Mouse (Mus musculus): Measurements from ENCODE around the gene Trarg1. TPM values are rescaled to one million over a fixed set of nuclear protein-coding genes. Genes with fewer than 3 reads are reported as not detected.
"Not testable (repeated sequence)": the region's sequence is repeated elsewhere in the genome, so short reads cannot be mapped to it uniquely, and the experiment has no call there.

The Trarg1 gene
- total RNA-seq (2017) = not detected in 3 replicates

DNA sequence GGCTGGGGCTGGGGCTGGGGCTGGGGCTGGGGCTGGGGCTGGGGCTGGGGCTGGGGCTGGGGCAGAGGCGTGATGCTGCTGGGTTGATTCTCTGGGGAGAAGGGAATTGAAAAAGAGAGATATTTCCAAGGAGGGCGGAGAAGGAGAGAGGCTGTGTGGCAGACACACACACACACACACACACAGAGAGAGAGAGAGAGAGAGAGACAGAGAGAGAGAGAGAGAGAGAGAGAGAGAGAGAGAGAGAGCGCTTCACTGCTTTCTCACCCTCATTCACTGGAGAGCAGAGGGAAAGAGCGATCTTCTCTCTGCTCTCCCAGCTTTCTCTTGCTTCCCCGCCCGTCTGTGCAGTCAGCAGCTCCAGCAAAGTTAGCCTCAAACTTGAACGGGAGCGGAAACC is at the start of gene Trarg1:
Trarg1 (plus strand) TSS at position 301 of the 400 bp plus-strand sequence.
- not testable (repeated sequence) for ATAC-seq (replicated peaks; ENCODE audit: insufficient number of reproducible peaks, low FRiP score, low TSS enrichment, poor library complexity, severe bottlenecking)

DNA sequence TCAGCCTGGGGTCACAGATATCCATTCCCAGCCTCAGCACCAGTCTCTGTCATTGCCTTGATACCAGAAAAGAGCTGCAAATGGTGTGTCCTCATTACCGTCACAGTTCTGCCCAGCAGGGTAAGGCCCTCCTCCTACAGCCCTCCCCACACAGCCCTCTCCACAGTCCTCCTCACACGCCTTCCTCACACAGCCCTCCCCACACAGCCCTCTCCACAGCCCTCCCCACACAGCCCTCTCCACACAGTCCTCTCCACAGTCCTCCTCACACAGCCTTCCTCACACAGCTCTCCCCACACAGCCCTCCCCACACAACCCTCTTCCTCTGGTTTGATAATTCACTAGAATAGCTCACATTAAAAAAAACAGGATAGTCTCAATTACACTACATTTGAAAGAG is 49.6 kb upstream of the Trarg1 start:
- 0 out of 2 replicates have a peak, but pooled peaks have one; percentile 5 for ATAC-seq (replicated peaks; ENCODE audit: insufficient number of reproducible peaks, low FRiP score, low TSS enrichment, poor library complexity, severe bottlenecking)

DNA sequence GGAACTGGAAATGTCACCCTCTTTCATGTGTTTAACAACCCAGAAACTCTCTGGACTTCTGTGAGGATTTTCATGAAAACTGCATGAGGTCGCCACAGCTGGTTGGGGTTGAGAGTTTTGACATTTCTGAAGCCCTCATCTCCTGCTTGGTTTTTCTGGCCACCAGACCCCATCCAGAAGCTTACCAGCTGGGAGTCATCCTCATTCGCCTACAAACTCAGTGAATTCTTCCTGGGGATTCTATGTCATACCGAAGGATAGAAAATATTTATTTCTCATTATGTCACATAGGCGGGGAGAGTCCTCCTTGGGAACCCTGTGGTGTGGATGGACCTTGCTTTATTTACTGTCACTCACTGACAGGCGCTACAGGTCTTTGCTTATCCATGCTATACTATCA is 49.1 kb upstream of the Trarg1 start:
- no peak for ATAC-seq (replicated peaks; ENCODE audit: insufficient number of reproducible peaks, low FRiP score, low TSS enrichment, poor library complexity, severe bottlenecking)

DNA sequence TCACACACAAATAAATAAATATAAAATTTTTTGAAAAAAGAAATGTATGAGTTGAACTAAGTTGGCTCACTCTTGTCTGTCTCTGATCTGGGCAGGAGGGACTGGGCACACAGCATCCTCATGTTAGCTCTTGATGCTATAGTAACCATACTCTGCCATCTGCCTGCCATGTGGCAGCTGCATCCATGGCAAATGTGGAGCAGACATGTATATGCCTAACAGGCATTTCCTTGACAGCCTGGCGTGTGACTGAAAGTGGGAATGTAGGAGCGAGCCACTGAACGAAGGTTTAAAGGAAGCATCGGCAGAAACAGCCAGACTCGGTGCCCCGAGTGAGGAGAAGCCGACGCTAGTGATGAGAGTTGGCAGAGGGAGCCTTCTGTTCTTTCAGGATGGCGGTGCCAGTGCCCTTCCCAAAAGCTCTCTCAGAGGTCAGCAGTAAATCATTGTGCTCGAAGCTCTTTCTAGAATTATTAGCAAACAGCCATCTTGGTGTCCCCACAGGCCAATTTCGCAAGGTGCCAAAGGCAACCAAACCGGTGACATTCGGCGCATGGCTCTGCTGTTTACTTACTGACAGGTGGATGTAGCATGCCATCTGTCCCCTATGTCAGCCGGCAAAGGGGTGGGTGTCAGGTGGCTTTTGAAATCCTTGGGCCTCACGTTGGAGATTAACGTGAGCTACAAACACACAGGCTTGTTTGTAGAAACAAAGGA is 40.2 kb upstream of the Trarg1 start:
- no peak for ATAC-seq (replicated peaks; ENCODE audit: insufficient number of reproducible peaks, low FRiP score, low TSS enrichment, poor library complexity, severe bottlenecking)

DNA sequence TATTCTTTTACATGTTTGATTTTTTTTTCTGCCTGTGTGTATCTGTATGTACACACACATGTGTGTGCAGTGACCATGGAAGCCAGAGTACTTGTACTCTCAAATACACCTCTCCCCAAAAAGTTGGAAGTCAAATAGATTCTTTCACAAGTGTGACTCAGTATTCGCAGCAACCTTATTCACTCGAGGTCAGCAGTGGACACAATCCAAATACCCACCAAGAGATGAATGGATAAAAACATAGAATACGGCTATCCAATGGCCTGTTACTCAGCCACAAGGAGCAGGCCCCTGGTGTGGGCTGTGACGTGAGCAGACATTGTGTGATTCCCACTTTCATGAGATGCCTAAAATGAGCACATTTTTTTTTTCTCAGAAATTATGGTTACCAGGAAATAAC is 39.4 kb upstream of the Trarg1 start:
- no peak for ATAC-seq (replicated peaks; ENCODE audit: insufficient number of reproducible peaks, low FRiP score, low TSS enrichment, poor library complexity, severe bottlenecking)

DNA sequence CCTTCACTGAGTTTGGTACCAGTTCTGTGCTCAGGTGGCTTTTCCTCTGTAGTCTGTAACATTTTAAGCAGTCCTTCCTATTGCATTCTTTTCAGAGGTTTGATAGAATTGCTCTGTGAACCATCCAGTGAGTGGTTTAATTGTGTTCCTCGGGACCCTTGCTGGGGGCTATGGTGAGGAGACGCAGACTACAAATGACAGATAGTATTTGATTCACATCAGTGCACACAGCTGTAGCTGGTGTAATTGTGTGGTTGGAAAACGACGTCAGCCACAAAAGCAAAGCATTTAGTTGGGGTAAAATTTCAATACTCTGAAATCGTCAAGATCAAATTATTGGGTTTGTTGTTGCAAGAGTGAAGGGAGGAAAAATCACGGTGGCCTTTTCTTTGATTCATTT is 35.4 kb upstream of the Trarg1 start:
- ATAC-seq (replicated peaks; ENCODE audit: insufficient number of reproducible peaks, low FRiP score, low TSS enrichment, poor library complexity, severe bottlenecking) = no peak

DNA sequence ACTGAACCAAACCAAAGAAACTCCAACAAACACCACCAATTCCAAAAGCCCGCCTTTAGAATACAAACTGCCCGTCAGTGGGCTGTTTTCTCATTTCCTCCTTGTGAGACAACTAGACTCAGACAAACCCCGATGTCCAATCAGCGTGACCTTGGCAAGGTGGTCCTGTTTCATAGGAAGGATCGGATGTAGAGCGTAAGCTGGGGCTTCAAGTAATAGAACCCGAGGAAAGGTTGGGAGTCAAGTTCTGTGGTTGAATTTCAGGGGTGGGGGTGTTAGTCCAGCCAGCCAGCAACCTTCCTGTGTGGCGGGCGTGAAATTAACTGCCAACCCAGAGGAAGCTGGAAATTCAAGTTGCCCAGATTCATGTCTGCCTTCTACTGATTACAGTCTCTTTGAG is 34.6 kb upstream of the Trarg1 start:
- ATAC-seq (replicated peaks; ENCODE audit: insufficient number of reproducible peaks, low FRiP score, low TSS enrichment, poor library complexity, severe bottlenecking) = no peak

DNA sequence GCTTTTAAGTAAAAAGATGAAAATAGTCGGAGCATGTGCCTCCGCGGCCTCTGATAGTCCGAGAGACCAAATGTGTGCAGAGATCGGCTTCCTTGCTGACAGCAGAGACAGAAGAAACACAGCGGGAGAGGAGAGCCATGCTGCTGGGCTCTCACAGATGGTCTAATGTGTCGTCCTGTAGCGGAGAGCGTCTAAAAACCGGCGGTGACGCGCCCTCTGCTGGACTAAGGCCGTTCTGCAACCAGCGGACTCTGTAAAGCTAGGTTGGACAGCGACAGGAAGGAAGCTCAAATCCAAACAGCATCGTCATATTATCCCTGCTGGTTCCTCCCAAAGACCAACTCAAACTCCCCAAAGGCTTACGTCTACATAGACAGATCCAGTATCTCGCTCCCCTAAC is 33.7 kb upstream of the Trarg1 start:
- peak; percentile 89 for ATAC-seq (replicated peaks; ENCODE audit: insufficient number of reproducible peaks, low FRiP score, low TSS enrichment, poor library complexity, severe bottlenecking)

DNA sequence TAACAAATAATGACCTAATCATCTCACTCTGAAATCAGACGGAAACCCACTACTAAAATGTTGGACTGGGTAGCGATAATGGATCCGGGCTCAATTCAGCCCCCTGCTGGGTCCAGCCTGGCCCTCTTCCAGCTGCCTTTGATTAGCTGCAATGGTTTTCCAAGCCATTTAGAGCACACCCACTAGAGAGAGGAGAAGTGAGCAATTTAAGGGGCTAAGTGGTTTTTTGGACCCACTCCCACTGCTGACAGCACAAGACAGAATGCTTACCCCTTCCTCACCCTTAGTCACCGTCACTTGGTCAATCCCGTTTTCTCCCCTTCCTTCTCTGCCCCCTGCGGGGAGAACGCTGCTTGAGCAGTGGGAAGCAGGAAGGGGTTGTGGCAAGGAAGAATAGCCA is 32.5 kb upstream of the Trarg1 start:
- ATAC-seq (replicated peaks; ENCODE audit: insufficient number of reproducible peaks, low FRiP score, low TSS enrichment, poor library complexity, severe bottlenecking) = no peak

DNA sequence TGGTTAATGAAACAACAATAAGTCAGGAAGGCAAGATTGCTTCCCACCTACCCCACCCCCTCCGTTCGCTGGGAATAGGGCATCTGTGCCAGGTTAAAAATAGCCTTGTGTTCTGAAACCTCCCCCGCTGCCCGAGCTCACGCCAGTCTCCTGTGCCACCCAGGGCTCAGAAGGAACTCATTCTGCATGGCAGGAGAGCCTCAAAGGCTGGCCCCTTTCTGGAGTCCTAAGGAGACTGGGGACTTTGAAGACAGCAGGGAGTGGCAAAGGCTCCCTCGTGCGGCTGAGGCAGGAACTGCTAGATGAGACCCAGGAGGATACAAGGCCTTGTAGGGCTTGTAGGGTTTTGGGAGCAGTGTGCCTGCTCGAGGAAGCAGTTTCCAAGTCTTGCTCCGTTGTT is 32.1 kb upstream of the Trarg1 start:
- ATAC-seq (replicated peaks; ENCODE audit: insufficient number of reproducible peaks, low FRiP score, low TSS enrichment, poor library complexity, severe bottlenecking) = peak; percentile 71

DNA sequence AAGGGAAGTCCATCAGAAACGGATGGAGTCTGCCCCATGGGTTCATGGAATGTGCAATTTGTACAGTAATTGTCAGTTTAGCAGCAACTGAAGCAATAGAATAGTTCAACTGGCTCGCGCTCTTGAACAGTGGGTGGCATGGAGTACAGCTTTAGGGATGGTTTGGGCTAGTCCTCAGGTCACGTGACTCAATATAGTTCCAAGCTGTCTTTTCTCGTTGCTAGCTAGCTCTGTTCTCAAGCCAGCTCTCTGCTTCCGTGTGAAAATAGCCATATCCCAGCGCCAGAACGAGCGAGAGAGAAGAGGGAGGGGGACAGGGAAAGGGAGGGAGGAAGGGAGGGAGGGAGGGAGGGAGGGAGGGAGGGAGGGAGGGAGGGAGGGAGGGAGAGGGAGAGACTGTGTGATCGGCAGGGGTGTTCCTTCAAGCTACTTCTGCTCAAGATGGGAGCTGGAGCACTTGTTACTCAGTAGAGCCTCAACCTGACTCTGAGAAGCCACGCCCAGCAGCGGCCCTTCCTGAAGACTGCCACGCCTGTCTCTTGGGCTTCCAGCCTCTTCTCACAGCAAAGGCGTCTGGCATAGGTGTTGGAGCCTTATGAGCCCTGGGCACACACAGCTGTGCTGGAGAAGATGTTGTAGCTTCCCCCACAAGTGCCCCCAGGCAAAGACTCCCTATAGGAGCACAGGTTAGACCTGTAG is 28.6 kb upstream of the Trarg1 start:
- no peak for ATAC-seq (replicated peaks; ENCODE audit: insufficient number of reproducible peaks, low FRiP score, low TSS enrichment, poor library complexity, severe bottlenecking)

DNA sequence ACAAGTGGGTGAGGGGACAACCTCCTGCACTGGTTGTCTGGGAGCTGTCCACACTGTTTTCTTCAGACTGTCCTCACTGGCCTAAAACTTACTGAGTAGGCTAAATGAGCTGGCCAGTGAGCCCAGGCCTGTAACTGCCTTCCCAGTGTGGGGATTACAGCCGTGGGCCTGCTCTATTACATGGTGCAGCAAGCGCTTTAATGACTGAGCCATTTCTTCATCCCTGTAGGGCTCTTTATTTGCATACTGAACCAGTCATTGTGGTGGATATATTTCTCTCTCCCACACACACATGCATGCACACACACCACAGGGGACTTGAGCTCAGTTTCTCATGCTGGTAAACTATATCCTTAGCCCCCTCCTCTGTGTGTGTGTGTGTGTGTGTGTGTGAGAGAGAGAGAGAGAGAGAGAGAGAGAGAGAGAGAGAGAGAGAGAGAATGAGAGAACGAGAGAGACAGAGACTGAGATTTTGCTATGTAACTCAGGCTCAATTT is 26.7 kb upstream of the Trarg1 start:
- ATAC-seq (replicated peaks; ENCODE audit: insufficient number of reproducible peaks, low FRiP score, low TSS enrichment, poor library complexity, severe bottlenecking) = no peak

DNA sequence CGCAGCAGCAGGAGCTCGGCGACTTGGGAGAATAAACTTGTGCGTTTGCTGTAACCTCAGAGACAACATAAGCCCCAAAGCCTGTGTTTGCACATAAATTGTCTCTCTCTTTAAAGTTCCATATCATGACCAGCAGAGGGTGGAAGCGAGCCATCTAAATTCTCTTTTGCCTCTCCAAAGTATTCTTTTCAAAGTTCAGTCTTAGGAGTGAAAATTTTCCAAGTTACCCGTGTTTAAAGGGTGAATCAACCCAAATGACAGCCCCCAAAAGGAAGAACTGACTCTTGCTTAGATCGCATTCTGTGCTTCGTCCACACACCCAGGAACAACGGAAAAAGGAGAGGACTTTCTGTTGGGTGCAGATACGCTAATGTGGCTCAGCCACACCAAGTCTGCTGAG is 24.5 kb upstream of the Trarg1 start:
- no peak for ATAC-seq (replicated peaks; ENCODE audit: insufficient number of reproducible peaks, low FRiP score, low TSS enrichment, poor library complexity, severe bottlenecking)

DNA sequence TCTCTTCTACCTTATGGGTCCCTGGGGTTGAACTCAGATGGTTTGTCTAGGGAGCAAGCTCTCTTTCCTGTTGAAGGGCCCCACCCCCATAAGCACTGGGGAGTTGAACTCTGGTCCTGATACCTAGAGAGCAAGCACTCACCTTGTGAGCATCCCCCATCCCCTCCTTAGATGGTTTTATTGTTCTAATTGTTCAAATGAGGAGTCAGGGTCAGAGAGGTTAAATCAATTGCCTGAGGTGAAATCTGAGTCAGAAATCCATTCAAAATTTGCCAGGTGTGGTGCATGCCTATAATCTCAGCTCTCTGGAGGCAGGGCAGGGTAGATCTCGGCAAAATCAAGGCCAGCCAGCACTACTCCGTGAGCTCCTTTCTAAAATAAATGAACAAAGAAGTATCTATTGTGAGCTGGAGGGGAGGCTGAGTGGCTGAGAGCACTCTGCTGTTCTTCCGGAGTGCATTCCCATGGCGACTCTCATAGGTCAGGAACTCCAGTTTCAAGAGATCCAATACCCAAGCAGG is 22.1 kb upstream of the Trarg1 start:
- no peak for ATAC-seq (replicated peaks; ENCODE audit: insufficient number of reproducible peaks, low FRiP score, low TSS enrichment, poor library complexity, severe bottlenecking)

DNA sequence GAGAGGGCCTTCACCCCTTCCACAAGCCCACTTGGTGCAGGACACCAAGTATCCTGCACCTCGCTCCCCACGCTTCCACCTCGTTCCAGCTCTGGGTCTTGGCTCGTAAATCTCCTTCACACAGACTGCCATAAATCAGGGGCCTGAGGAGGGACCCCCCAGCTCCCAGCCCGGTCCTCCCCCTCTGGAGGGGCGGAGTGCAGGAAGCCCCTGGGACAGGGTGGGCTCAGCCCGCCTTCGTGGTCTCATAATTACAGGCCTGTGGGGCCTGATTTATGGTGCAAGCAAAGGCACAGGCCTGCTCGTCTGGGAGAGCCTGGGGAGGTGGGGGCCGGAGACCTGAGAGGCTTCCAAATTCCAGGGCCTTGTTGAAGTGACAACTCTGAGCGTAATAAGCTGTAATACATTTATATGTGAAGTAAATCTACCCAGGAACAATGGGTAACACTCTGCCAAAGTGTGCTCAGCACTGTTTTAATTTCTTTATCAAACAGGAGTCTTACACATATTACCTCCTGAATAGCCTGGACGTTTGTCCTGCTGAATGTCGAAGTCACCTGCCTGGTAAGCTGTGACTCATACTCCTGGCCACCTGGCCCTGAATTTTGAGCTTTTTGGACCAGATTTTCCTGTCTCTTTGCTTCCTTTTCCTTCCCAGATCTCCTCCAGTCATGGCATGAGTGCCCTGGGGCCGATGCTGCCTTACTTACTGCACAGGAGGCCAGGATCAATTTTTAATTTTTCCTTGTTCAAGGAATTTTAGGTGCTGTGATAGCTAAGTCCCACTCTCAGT is 20.3 kb upstream of the Trarg1 start:
- no peak for ATAC-seq (replicated peaks; ENCODE audit: insufficient number of reproducible peaks, low FRiP score, low TSS enrichment, poor library complexity, severe bottlenecking)

DNA sequence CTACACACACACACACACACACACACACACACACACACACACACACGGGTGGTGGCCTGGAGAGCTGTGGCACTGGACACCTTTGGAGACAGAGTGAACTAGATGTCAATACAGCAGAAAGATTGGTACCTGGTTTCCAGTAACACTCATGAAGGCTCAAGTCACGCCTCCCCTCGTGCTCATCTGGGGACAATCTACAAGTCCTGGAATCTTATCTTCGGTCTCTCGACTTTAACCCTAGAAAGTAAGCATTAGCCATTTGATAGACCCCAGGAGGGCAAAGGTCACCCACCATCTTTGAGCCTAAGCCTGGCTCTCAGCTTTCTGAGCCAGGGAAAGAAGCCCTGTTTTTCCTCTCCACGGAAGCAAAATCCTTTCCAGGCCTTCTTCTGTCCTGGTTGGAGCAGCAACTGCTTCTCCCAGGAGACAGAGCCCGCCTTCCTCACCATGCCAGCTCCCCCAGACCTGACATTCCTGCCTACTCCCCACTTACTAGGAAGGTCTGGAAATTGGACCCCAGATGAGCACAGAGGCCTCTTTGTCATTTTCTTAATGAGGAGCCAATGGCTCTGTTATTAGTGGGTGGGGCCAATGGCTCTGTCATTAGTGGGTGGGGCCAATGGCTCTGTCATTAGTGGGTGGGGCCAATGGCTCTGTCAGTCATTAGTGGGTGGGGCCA is 17.7 kb upstream of the Trarg1 start:
- ATAC-seq (replicated peaks; ENCODE audit: insufficient number of reproducible peaks, low FRiP score, low TSS enrichment, poor library complexity, severe bottlenecking) = no peak

DNA sequence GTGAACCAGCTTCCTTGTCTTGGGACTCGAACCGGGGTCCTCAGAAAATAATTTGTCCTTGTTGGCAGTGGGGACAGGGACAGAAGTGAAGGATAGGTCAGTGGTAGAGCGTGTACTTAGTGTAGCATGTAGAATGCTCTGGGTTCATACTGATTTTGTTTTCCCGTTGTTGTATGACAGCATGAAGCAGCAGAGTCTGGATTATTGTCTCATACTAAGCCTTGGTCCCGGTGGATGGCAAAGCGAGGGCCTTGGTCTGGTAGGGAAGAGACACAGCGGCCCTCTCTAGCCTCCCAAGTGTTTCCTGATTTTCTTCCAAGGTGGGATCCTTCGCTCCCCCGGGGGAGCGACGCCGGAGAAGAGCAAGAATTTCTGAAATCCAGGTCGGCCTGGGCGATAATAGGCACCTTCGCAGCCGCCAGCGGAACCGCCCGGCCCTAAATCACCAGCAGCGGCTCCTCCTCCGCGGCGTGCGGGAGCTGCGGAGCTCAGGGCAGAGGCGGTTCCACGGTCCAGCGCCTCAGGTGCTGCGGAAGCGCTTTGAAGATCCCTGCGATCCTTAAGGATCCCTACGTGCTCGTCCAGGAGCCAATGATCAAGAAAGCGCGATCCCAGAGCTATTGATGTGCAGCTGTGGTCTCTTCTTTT is 13.5 kb upstream of the Trarg1 start:
- ATAC-seq (replicated peaks; ENCODE audit: insufficient number of reproducible peaks, low FRiP score, low TSS enrichment, poor library complexity, severe bottlenecking) = no peak

DNA sequence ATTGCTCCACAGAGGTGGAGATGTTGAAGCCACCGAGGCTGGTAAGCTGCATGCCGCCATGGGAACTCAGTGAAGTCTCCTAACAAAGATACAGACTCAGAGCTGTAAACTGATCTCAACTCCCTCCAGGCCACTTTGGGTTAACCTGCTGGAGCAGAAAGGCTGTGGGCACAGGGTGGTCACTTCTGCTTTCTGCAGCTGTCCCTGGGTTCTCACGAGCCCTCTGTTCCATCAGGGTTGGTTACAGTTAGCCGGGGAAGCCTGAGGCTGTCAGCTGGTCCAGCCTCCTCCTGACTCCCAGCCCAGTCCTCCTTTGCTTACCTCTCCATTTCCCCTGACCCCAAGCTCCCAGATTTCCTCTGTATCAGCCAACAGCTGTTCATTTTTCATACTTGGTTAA is 11.8 kb upstream of the Trarg1 start:
- ATAC-seq (replicated peaks; ENCODE audit: insufficient number of reproducible peaks, low FRiP score, low TSS enrichment, poor library complexity, severe bottlenecking) = no peak
